Mouse (Mus musculus): ENCODE results near the gene Tbxa2r.

Tbxa2r gene

GRCm38 (mm10) chr10:81300352-81300907, 28.1 kb upstream of the Tbxa2r start:
- DNase-seq (ENCODE audit: low spot score) = no peak

GRCm38 (mm10) chr10:81301321-81301720, 27.2 kb upstream of the Tbxa2r start:
- no peak for DNase-seq (ENCODE audit: low spot score)

- DNase-seq (ENCODE audit: low spot score) = no peak
Observed at GRCm38 (mm10) chr10:81302288-81302687, 26.2 kb upstream of the Tbxa2r start.

GRCm38 (mm10) chr10:81302781-81303218, 25.7 kb upstream of the Tbxa2r start:
- no peak for DNase-seq (ENCODE audit: low spot score)

GRCm38 (mm10) chr10:81303258-81303657, 25.3 kb upstream of the Tbxa2r start:
- DNase-seq (ENCODE audit: low spot score) = no peak

- no peak for DNase-seq (ENCODE audit: low spot score)
Observed at GRCm38 (mm10) chr10:81303761-81304160, 24.8 kb upstream of the Tbxa2r start.

- no peak for DNase-seq (ENCODE audit: low spot score)
Observed at GRCm38 (mm10) chr10:81304597-81305238, 23.8 kb upstream of the Tbxa2r start.

GRCm38 (mm10) chr10:81305663-81306062, 22.9 kb upstream of the Tbxa2r start:
- no peak for DNase-seq (ENCODE audit: low spot score)

GRCm38 (mm10) chr10:81306173-81306668, 22.3 kb upstream of the Tbxa2r start:
- DNase-seq (ENCODE audit: low spot score) = no peak

- DNase-seq (ENCODE audit: low spot score) = no peak
Observed at GRCm38 (mm10) chr10:81306837-81307682, 21.5 kb upstream of the Tbxa2r start.

GRCm38 (mm10) chr10:81309571-81309970, 19.0 kb upstream of the Tbxa2r start:
- no peak for DNase-seq (ENCODE audit: low spot score)

- no peak for DNase-seq (ENCODE audit: low spot score)
Observed at GRCm38 (mm10) chr10:81313581-81313980, 14.9 kb upstream of the Tbxa2r start.

- DNase-seq (ENCODE audit: low spot score) = no peak
Observed at GRCm38 (mm10) chr10:81314201-81314600, 14.3 kb upstream of the Tbxa2r start.

GRCm38 (mm10) chr10:81315587-81315986, 12.9 kb upstream of the Tbxa2r start:
- DNase-seq (ENCODE audit: low spot score) = no peak

- no peak for DNase-seq (ENCODE audit: low spot score)
Observed at GRCm38 (mm10) chr10:81316338-81317060, 12.0 kb upstream of the Tbxa2r start.

- DNase-seq (ENCODE audit: low spot score) = no peak
Observed at GRCm38 (mm10) chr10:81317273-81317672, 11.3 kb upstream of the Tbxa2r start.

- DNase-seq (ENCODE audit: low spot score) = no peak
Observed at GRCm38 (mm10) chr10:81318589-81319329, 9.8 kb upstream of the Tbxa2r start.

- DNase-seq (ENCODE audit: low spot score) = no peak
Observed at GRCm38 (mm10) chr10:81319330-81319699, 9.2 kb upstream of the Tbxa2r start.

- no peak for DNase-seq (ENCODE audit: low spot score)
Observed at GRCm38 (mm10) chr10:81319741-81320549, 8.6 kb upstream of the Tbxa2r start.

GRCm38 (mm10) chr10:81320550-81321347, 7.8 kb upstream of the Tbxa2r start, which contains the start of gene Cactin:
Gene Cactin (plus strand): TSS chr10:81321103.
- DNase-seq (ENCODE audit: low spot score) = peak; percentile 90
